Mouse (Mus musculus) forebrain, embryonic 16.5 days (tissue): ENCODE results near the gene Crisp4. TPM values are rescaled to one million over a fixed set of nuclear protein-coding genes. Genes with fewer than 3 reads are reported as not detected.
A peak's percentile ranks its signal among the peaks of the same experiment; 100 is the strongest.

Source experiments
- ATAC-seq: fragments of 200-750 bp; cut with Nextera tagmentation; 2 replicates; pipeline ENCODE4 v1.8.0; 2017; ENCODE audit warnings: mild to moderate bottlenecking, moderate library complexity
- H3K27ac ChIP-seq: fragments of 300-500 bp; sonication (generic); 2 replicates; pipeline ENCODE4 v1.5.1; 2014; ENCODE audit warnings: low read length, control low read depth
- H3K27me3 ChIP-seq: fragments of 300-500 bp; sonication (generic); replicated peaks from 2 replicates; pipeline ENCODE4 v1.6.1; 2014; ENCODE audit warnings: low read length; ENCODE audit not compliant: control insufficient read depth, insufficient read depth
- H3K36me3 ChIP-seq: fragments of 300-500 bp; sonication (generic); 2 replicates; pipeline ENCODE4 v1.6.1; 2014; ENCODE audit not compliant: control insufficient read depth, insufficient read depth
- H3K4me1 ChIP-seq: fragments of 300-500 bp; sonication (generic); replicated peaks from 2 replicates; pipeline ENCODE4 v1.6.1; 2014; ENCODE audit warnings: low read length; ENCODE audit not compliant: control insufficient read depth, insufficient read depth
- H3K4me2 ChIP-seq: fragments of 300-500 bp; sonication (generic); 2 replicates; pipeline ENCODE4 v1.6.1; 2014; ENCODE audit warnings: mild to moderate bottlenecking, low read length, control low read depth
- H3K4me3 ChIP-seq: fragments of 300-500 bp; sonication (generic); replicated peaks from 2 replicates; pipeline ENCODE4 v1.5.1; 2014; ENCODE audit warnings: mild to moderate bottlenecking, low read length, control low read depth
- H3K9ac ChIP-seq: fragments of 300-500 bp; sonication (generic); replicated peaks from 2 replicates; pipeline ENCODE4 v1.6.1; 2014; ENCODE audit warnings: low read depth, low read length, control low read depth
- H3K9me3 ChIP-seq: fragments of 300-500 bp; sonication (generic); 2 replicates; pipeline ENCODE4 v1.6.1; 2016; ENCODE audit warnings: low read length; ENCODE audit not compliant: control insufficient read depth
- WGBS: fragments of 180-500 bp; shearing (Covaris S2); extraction: QIAGEN DNeasy Blood & Tissue Kit; methylation state at CpG from one replicate; pipeline ENCODE4 v1.1.7; 2014; 5-methylcytosine and 5-hydroxymethylcytosine counted together
- polyA plus RNA-seq: library from polyadenylated mRNA; unstranded; fragments of >200 nt; fragmentation: Nextera tagmentation; extraction: Ambion mirVana; gene quantifications from 2 replicates; pipeline ENCODE4 v1.2.1, GENCODE M21; 2015

The Crisp4 gene
- polyA plus RNA-seq, 1 experiment from 2014 or later = not detected

DNA sequence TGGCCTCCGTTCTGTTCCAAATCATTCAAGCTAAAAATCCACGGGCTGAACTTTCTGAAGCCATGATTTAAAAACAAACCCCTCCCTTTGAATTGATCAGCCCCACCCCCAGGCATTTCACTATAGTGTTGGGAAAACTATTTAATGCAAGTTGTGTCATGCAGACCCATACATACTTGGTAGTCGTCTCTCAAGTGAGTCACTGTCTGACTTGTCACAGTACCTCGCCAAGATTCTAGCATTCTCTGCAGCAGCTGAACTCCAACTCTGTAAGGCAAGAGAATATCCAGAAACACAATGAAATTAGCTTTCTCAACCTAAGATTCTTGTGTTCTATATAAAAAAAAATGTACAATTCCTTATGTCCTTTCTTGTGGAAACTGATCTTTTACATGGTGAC is 15.7 kb downstream of the Crisp4 start:
- no peak overlapping the region for H3K4me2 ChIP-seq
- H3K4me3 ChIP-seq = no peak overlapping the region
- no peaks in the 10 kb centered on the region for H3K27me3 ChIP-seq
- 60% methylated on average over 4 of the region's 4 CpGs for WGBS
- H3K4me1 ChIP-seq = no peaks in the 10 kb centered on the region
- no peak for ATAC-seq
- H3K27ac ChIP-seq = no peak overlapping the region
- H3K9ac ChIP-seq = no peak overlapping the region
- H3K36me3 ChIP-seq = no peaks in the 10 kb centered on the region
- no peaks in the 10 kb centered on the region for H3K9me3 ChIP-seq

DNA sequence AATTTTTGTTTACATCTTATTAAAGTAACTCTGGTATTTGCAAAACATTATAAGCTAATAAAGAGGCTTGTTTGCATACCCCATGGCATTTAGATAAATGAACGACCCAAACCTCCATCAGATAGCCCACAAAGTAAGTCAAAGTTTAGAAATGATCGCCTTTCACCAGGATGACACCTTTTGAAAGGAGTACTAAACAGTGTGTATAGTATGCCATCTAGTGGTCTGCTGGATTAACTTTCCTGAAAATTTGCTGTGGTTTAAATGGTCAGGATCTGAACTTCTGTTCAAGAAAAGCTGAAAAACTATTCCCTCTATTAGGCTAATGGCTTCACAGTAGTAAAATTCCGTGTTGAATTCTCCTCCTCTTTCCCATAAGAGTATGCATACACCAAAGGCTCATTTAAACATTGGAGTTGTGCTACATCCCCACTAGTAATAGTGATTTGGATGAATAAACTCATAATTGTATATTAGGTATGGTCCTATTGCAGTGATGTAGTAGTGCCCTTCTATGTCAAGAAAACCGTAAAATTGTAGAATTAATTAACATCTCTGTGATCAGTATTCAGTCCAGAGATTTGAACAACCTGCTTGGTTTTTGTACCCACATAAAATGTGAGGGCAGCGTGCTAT is 38.9 kb downstream of the Crisp4 start:
- peak; percentile 86 for ATAC-seq
- no peak overlapping the region for H3K4me3 ChIP-seq
- H3K9ac ChIP-seq = no peak overlapping the region
- H3K27me3 ChIP-seq = no peaks in the 10 kb centered on the region
- 39% methylated on average over 5 of the region's 5 CpGs for WGBS
- H3K9me3 ChIP-seq = no peaks in the 10 kb centered on the region
- H3K36me3 ChIP-seq = no peaks in the 10 kb centered on the region
- H3K4me2 ChIP-seq = no peak overlapping the region
- no peak overlapping the region for H3K27ac ChIP-seq
- H3K4me1 ChIP-seq = no peaks in the 10 kb centered on the region

DNA sequence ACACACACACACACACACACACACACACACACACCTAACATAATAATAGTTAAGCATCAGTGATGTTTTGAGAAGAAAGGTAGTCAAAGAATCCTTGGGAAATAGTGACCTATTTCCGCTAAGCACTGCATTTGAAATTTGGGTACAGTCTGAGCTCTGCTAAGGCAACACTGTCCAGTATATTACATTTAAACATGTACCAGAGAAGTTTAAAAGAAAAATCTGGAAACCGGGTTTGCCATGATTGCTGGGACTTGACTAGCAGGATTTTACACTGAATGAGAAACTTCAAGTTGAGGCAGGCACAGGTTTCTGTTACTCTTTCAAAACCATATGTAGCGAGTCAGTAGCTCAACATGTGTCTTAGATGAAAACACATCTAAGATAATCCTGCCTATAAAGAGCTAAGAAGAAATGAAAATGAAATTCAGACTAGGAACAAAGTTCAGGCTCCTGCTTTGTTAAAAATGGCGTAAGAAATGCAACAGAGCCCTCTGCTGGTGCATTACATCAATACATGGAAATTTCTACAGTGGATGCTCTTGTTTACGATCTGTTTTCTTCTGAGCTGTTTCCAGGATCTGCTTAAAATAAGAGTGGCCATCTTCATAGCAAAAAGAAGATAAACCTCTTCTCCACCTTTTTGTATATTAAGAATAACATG is 39.7 kb downstream of the Crisp4 start:
- no peak overlapping the region for H3K9ac ChIP-seq
- no peaks in the 10 kb centered on the region for H3K4me1 ChIP-seq
- no peak overlapping the region for H3K4me3 ChIP-seq
- H3K27ac ChIP-seq = no peak overlapping the region
- H3K27me3 ChIP-seq = no peaks in the 10 kb centered on the region
- 35% methylated on average over 5 of the region's 5 CpGs for WGBS
- H3K36me3 ChIP-seq = no peaks in the 10 kb centered on the region
- ATAC-seq = peak; percentile 75
- H3K9me3 ChIP-seq = no peaks in the 10 kb centered on the region
- H3K4me2 ChIP-seq = no peak overlapping the region

DNA sequence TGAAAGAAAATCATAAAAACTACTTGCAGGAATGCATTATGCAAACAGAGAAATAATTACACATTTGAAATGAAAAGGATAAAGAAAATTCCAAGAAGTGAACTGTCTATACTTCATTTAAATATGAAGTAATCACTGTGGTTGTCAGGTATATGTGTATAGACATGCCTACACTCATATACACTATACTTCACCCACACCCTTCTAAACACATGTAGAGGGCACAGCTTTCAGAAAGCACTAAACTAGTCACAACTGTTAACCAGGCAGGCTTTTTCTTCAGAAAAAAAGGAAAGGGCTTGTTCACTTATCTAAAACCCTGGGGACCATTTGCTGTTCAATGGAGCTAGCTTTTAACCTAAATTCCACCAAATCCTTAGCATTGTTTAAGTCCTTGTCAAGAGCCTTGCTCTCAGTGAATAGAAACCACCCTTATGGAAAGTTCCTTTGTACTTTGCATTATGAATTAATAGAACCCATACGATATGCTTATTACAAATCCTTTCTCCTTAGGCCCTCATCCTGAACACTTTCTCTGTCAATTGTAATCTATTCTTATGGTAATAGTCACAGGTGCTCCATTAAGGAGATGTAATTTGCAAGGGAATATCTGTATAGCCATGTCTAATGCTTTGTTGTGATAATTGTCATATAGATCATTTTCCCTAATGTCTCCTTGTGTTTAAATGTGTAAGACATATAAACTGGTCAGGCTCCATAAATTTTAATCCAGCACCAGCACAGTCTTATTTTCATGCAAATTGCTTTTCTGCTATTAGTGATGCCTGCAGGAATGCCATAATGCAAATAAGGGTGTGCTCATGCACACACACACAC is 40.5 kb downstream of the Crisp4 start:
- no peak overlapping the region for H3K9ac ChIP-seq
- H3K4me1 ChIP-seq = no peaks in the 10 kb centered on the region
- WGBS = 10% methylated on average over 1 of the region's 1 CpGs
- no peak overlapping the region for H3K27ac ChIP-seq
- H3K9me3 ChIP-seq = no peaks in the 10 kb centered on the region
- no peaks in the 10 kb centered on the region for H3K36me3 ChIP-seq
- H3K27me3 ChIP-seq = no peaks in the 10 kb centered on the region
- no peak overlapping the region for H3K4me2 ChIP-seq
- ATAC-seq = peak; percentile 52
- H3K4me3 ChIP-seq = no peak overlapping the region

Other genes starting within 250 kb of the Crisp4 start
- not detected in 2 replicates for gene Defb18, start 91.5 kb upstream of the Crisp4 start, polyA plus RNA-seq
- gene Defb41, start 119.2 kb upstream of the Crisp4 start, polyA plus RNA-seq = not detected in 2 replicates